Mouse (Mus musculus) embryonic facial prominence, embryonic 14.5 days (tissue): Measurements from ENCODE around the gene Rtcb. TPM values are rescaled to one million over a fixed set of nuclear protein-coding genes. Genes with fewer than 3 reads are reported as not detected.

Experiments
- ATAC-seq: fragments of 200-750 bp; cut with Nextera tagmentation; 2 replicates; pipeline ENCODE4 v1.8.0; 2017; ENCODE audit warnings: low read depth, moderate number of reproducible peaks, moderate TSS enrichment
- DNase-seq: peaks from one replicate; pipeline ENCODE4 v3.0.0-alpha.2; 2015; ENCODE audit warnings: low spot score
- H3K27ac ChIP-seq: fragments of 300-500 bp; sonication (generic); replicated peaks from 2 replicates; pipeline ENCODE4 v1.5.1; 2014; ENCODE audit warnings: low read depth, mild to moderate bottlenecking, low read length, moderate library complexity
- H3K27me3 ChIP-seq: fragments of 300-500 bp; sonication (generic); replicated peaks from 2 replicates; pipeline ENCODE4 v1.6.1; 2014; ENCODE audit warnings: low read length; ENCODE audit not compliant: control insufficient read depth, insufficient read depth
- H3K36me3 ChIP-seq: fragments of 300-500 bp; sonication (generic); 2 replicates; pipeline ENCODE4 v1.6.1; 2014; ENCODE audit warnings: low read length, mixed read lengths; ENCODE audit not compliant: control insufficient read depth, insufficient read depth
- H3K4me1 ChIP-seq: fragments of 300-500 bp; sonication (generic); 2 replicates; pipeline ENCODE4 v1.6.1; 2014; ENCODE audit warnings: antibody characterized with exemption, low read length; ENCODE audit not compliant: control insufficient read depth, insufficient read depth
- H3K4me2 ChIP-seq: fragments of 300-500 bp; sonication (generic); 2 replicates; pipeline ENCODE4 v1.6.1; 2014; ENCODE audit warnings: low read depth, mild to moderate bottlenecking, low read length, moderate library complexity, mixed read lengths
- H3K4me3 ChIP-seq: fragments of 300-500 bp; sonication (generic); 2 replicates; pipeline ENCODE4 v1.5.1; 2014; ENCODE audit warnings: low read depth, mild to moderate bottlenecking, low read length
- H3K9ac ChIP-seq: fragments of 300-500 bp; sonication (generic); 2 replicates; pipeline ENCODE4 v1.6.1; 2014; ENCODE audit warnings: low read depth, mild to moderate bottlenecking, low read length, moderate library complexity, mixed read lengths
- H3K9me3 ChIP-seq: fragments of 300-500 bp; sonication (generic); 2 replicates; pipeline ENCODE4 v1.6.1; 2016; ENCODE audit warnings: low read length; ENCODE audit not compliant: control insufficient read depth
- WGBS: fragments of 180-500 bp; shearing (Covaris S2); extraction: QIAGEN DNeasy Blood & Tissue Kit; methylation state at CpG from one replicate; pipeline ENCODE4 v1.1.7; 2014; 5-methylcytosine and 5-hydroxymethylcytosine counted together
- polyA plus RNA-seq: library from polyadenylated mRNA; unstranded; fragments of >200 nt; fragmentation: Nextera tagmentation; extraction: Ambion mirVana; gene quantifications from 2 replicates; pipeline ENCODE4 v1.2.1, GENCODE M21; 2014

Gene Rtcb
- polyA plus RNA-seq, 1 experiment from 2014 or later = 149 TPM

- Histone ChIP-seq H3K27ac (0 out of 2 replicates have a peak overlapping the region, but pooled peaks have one; percentile 6), H3K36me3 (no peaks in the 10 kb centered on the region), H3K9me3 (no peaks in the 10 kb centered on the region), H3K4me1 (peaks cover 7% of the 10 kb centered on the region; the same call in 1 of the 2 replicates), H3K9ac (peak overlapping the region; percentile 54), H3K27me3 (peaks cover 37% of the 10 kb centered on the region), H3K4me3 (peak overlapping the region; percentile 53), H3K4me2 (peak overlapping the region; percentile 98)
- peak; percentile 89 for ATAC-seq
- peak; percentile 86 for DNase-seq
- 2% methylated on average over 43 of the region's 63 CpGs for WGBS
Measured at GRCm38 (mm10) chr10:85928499-85929207, 29.0 kb downstream of the Rtcb start.

DNA sequence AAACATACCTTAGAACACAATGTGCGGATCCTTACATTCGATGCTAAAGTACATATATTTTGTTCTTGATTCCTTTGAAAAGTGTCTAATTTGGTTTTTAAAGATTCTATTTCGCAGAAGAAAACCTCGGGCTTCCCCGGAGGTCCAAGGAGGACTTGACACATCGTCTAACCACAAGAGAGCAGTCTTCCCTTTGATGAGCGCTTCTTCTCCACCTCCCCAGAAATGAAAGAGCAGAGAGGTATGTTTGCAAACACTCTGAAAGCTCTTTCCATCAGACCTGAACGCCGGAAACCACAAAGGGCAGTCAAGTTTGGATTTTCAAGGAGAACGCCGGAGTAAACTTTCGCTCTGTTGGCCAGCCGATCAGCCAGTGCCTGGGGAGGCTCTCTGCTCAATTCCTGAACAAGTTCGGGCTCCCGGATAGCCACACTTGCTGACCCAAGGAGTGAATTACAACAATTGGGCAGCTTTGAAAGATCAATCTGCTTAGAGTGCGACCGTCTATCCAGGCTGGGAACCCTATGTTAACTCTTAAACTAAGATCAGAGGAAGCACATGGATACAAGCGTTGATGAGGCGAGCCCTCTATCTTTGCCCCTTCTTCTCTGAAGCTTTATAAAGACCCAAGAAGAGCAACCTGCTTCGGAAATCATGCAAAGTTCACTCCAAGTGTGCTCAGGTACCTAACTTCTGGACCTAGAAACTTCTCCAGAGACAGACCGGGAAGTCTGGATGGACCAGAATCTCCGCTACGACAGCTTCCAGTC, 29.8 kb downstream of the Rtcb start, which contains the start of gene Ascl4:
Ascl4 (plus strand) TSS at position 6 of the 770 bp plus-strand sequence.
- ATAC-seq (no peak), DNase-seq (peak; percentile 36)
- H3K27ac ChIP-seq = 0 out of 2 replicates have a peak within 1 kb of the TSS, but pooled peaks have one; percentile 6
- H3K4me2 ChIP-seq = peak within 1 kb of the TSS; percentile 98
- H3K4me1 ChIP-seq = peaks cover 7% of the 10 kb centered on the region; the same call in 1 of the 2 replicates
- no peaks in the 10 kb centered on the region for H3K9me3 ChIP-seq
- no peaks in the 10 kb centered on the region for H3K36me3 ChIP-seq
- H3K9ac ChIP-seq = peak within 1 kb of the TSS; percentile 54
- 1% methylated on average over 23 of the region's 23 CpGs for WGBS
- peak within 1 kb of the TSS; percentile 53 for H3K4me3 ChIP-seq
- H3K27me3 ChIP-seq = peaks cover 37% of the 10 kb centered on the region

DNA sequence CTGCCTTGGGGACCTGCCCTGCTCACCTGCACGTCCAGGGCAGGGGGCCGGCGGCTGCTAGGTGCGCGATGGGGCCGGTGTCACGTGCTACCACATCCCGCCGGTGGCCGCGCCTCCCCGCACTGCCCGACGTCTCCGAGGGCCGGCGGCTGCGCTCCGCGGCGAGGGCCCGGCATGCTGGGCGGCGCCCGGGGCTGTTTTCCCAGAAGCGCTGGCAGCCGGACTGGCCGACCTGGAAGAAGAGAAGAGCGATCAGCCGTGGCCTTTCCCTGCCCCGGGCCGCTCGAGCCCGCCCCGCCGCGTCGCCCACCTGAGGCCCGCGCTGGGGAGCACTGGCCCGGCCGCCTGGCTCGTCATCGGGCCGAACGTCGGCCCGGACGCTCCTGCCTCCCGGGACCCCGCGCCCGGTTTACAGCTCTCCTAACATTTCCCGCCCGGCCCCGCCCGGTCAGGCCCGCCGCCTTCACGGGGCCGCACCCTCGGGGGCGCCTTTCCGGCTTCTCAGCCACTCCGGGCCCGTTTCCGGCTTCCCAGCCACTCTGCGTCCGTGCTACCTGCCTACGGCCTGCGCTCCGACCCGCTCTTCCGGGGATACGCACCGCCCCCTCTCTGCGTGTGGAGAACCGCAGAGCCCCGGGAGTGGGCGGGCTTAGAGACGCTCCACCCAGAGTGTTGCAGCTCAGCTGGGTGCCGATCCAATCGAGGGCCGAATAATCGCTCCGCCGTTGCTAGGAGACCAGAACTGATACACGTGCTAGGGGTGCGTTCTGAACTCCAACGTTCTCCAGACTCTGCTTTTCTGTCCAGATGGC, 40.9 kb downstream of the Rtcb start, which contains the start of gene Prdm4:
Prdm4 (minus strand) TSS at position 645 of the 812 bp plus-strand sequence.
- DNase-seq = peak; percentile 99
- Histone ChIP-seq H3K4me2 (peak within 1 kb of the TSS; percentile 67), H3K4me1 (peaks cover 10% of the 10 kb centered on the region; the same call in 1 of the 2 replicates), H3K9me3 (no peaks in the 10 kb centered on the region), H3K4me3 (peak within 1 kb of the TSS; percentile 98), H3K27me3 (no peaks in the 10 kb centered on the region), H3K9ac (peak within 1 kb of the TSS; percentile 91), H3K36me3 (peaks cover 27% of the 10 kb centered on the region), H3K27ac (peak within 1 kb of the TSS; percentile 84)
- peak; percentile 100 for ATAC-seq
- WGBS = under 1% methylated on average over 23 of the region's 90 CpGs

Other genes with a start within 250 kb of the Rtcb start
- 68.0 and 75.0 TPM in 2 replicates for gene Pwp1, start 128.3 kb downstream of the Rtcb start, polyA plus RNA-seq
- gene Prdm4, start 40.7 kb downstream of the Rtcb start, polyA plus RNA-seq = 20.8 and 22.3 TPM in 2 replicates
- gene Ascl4, start 30.1 kb downstream of the Rtcb start, polyA plus RNA-seq = 0.49 and 0.80 TPM in 2 replicates
- gene Bpifc, start 54.1 kb upstream of the Rtcb start, polyA plus RNA-seq = 1.9 and 2.9 TPM in 2 replicates
- gene Fbxo7, start 64.1 kb upstream of the Rtcb start, polyA plus RNA-seq = 26.1 and 27.9 TPM in 2 replicates